Mouse (Mus musculus): Measurements from ENCODE around the gene 1700024G13Rik. TPM values are rescaled to one million over a fixed set of nuclear protein-coding genes. Genes with fewer than 3 reads are reported as not detected.
"Not testable (repeated sequence)": the region's sequence is repeated elsewhere in the genome, so short reads cannot be mapped to it uniquely, and the experiment has no call there.

1700024G13Rik gene
- polyA plus RNA-seq, 1 experiment = not detected

DNA sequence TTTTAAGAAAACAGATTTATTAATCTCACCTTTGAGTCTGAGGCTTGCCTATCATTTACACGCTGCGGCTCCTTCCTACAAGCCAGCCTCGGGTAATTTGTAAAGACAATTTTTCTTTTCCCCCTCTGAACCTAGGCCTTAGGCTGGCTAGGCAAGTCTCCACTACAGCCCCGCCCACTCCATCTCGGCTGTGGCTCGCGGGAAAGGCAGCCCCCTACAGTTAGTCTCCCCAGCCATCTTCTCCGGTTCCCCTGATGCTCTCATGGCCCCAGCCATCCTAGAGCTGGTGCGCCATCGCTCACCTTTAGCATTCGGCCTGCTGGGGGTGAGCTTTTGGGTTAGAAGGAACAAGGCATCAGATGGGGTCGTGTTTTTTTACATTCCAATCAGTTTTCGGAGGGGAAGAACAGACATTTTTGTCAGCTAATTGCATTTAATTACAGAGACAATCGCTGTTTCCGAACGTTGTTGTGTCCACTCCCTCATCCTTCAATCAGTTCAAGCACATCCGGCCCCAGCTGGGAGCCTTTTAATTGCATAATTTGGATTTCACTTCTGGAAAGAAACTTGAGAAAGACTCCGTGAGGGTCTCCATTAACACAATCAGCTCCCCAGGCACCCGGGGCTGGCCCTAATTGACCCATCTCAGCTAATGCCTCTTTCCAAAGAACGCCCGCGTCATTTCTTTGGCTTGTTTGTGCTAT lies 8.6 kb downstream of the 1700024G13Rik start:
- no peak overlapping the region for H3K4me3 ChIP-seq (ENCODE audit: insufficient read depth, low read length)
- TF ChIP-seq POLR2A (IDR thresholded peaks at IDR 0.05; ENCODE audit: low read depth, low read length) = no peak
- TF ChIP-seq CTCF (IDR thresholded peaks at IDR 0.05; ENCODE audit: borderline replicate concordance, insufficient read depth, low read length) = no peak

DNA sequence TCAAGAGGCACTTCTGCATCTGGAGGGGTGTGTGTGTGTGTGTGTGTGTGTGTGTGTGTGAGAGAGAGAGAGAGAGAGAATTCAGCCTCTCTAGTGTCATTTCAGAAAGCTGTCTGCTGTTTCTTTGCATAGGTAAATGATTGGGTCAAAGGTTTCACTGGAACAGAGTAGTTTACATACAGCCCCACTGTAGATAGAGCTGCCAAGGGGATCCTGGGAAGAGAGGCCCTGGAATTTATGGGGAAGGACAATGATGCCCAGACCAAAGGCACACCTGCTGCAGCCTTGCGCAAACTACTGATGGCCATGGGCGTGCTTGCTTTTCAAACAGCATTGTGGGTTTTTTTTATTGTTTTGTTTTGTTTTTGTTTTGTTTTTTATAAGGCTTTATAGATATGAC lies 15.7 kb downstream of the 1700024G13Rik start:
- H3K4me3 ChIP-seq (ENCODE audit: insufficient read depth, low read length) = no peak overlapping the region
- TF ChIP-seq POLR2A (IDR thresholded peaks at IDR 0.05; ENCODE audit: low read depth, low read length) (no peak), CTCF (IDR thresholded peaks at IDR 0.05; ENCODE audit: borderline replicate concordance, insufficient read depth, low read length) (no peak)
- no peaks in the 10 kb centered on the region for H3K4me1 ChIP-seq (ENCODE audit: control insufficient read depth, insufficient read depth, low read length)
- no peak overlapping the region for H3K27ac ChIP-seq (ENCODE audit: insufficient read depth, low read length)

More for the DNA sequence above, 8.6 kb downstream of the 1700024G13Rik start:
- no peaks in the 10 kb centered on the region for H3K4me1 ChIP-seq (ENCODE audit: control insufficient read depth, insufficient read depth, low read length)
- no peak overlapping the region for H3K27ac ChIP-seq (ENCODE audit: insufficient read depth, low read length)

DNA sequence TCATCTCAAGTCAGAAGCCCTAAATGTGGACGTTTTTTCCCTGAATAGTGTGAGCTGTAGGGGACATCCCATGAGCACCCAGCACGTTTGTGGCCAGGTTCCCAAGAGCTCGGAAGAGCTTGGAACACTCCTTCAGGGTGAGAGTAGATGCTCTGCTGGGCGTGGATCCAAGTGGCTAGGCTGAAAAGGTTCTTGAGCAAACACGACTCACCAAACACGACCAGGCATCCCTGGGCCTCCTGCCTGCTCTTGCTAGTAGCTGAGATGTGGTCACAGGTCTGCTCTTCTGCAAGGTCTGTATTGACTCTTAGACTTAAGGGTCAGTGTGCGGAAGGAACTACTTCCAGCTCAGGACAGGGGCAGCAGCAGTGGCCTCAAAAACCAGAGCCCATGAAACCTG lies 18.4 kb downstream of the 1700024G13Rik start:
- H3K27ac ChIP-seq (ENCODE audit: insufficient read depth, low read length) = no peak overlapping the region
- TF ChIP-seq POLR2A (IDR thresholded peaks at IDR 0.05; ENCODE audit: low read depth, low read length) (no peak), CTCF (IDR thresholded peaks at IDR 0.05; ENCODE audit: borderline replicate concordance, insufficient read depth, low read length) (no peak)
- no peaks in the 10 kb centered on the region for H3K4me1 ChIP-seq (ENCODE audit: control insufficient read depth, insufficient read depth, low read length)
- no peak overlapping the region for H3K4me3 ChIP-seq (ENCODE audit: insufficient read depth, low read length)

DNA sequence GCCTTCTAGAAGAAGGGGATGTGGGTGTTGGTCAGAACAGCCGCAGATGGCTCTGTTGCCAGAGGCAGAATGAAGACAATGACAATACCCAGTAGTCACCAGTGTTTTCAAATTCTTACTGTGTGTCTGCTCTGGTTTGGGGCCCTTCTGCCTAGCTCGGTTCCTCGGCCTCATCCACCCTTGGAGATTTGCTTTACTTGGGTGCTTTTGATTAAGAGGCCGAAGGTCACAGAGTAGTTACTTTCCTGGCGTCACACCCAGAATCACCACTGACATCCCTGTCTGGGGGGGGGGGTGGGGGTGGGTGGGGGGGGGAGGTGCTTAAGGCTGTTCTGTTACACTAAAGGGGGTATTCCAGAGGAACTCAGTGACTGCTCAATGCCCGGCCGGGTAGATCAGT lies 23.8 kb downstream of the 1700024G13Rik start:
- H3K27ac ChIP-seq (ENCODE audit: insufficient read depth, low read length) = no peak overlapping the region
- no peak for TF ChIP-seq CTCF (IDR thresholded peaks at IDR 0.05; ENCODE audit: borderline replicate concordance, insufficient read depth, low read length)
- TF ChIP-seq POLR2A (IDR thresholded peaks at IDR 0.05; ENCODE audit: low read depth, low read length) = no peak
- H3K4me3 ChIP-seq (ENCODE audit: insufficient read depth, low read length) = no peak overlapping the region
- H3K4me1 ChIP-seq (ENCODE audit: control insufficient read depth, insufficient read depth, low read length) = no peaks in the 10 kb centered on the region

DNA sequence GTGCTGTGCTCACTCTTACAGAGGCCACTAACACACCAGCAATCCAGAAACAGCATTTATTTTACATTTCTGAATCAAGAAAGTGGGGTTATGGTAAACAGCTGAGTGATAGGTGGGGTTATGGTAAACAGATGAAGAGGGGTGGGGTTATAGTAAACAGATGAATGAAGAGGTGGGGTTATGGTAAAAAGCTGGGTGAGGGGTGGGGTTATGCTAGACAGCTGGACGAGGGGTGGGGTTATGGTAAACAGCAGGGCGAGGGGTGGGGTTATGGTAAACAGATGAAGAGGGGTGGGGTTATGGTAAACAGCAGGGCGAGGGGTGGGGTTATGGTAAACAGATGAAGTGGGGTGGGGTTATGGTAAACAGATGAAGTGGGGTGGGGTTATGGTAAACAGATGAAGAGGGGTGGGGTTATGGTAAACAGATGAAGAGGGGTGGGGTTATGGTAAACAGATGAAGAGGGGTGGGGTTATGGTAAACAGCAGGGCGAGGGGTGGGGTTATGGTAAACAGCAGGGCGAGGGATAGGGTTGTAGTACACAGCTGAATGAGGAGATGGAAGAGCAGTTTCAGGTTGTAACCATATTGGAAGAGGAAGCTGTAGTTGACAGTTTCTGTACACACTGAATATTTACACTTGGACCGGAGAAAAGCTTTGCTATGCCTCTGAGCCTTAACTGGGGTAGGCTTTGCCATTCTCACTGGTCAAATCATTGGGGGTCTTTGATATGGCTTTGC lies 36.8 kb downstream of the 1700024G13Rik start:
- not testable (repeated sequence) for H3K4me3 ChIP-seq (ENCODE audit: insufficient read depth, low read length); H3K27ac ChIP-seq (ENCODE audit: insufficient read depth, low read length); H3K4me1 ChIP-seq (ENCODE audit: control insufficient read depth, insufficient read depth, low read length)

DNA sequence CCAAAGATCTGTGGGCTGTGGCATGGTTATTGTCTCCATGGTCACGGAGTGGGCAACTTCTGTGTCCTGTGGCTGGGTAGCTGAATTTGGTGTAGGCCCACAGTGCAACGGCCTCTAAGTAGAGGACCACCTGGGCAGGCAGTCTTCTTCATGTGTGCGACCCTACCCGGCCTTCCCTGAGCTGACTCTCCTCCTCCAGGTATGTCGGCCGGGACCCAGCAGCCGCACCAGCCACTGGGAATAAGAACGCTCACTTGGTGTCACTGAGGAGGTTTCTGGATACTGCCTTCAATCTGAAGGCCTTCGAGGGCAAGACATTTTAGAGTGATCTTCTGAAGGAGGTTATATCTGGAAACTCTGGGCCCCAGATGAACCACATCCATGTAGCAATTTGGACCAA lies 40.9 kb downstream of the 1700024G13Rik start:
- H3K4me1 ChIP-seq (ENCODE audit: control insufficient read depth, insufficient read depth, low read length) = no peaks in the 10 kb centered on the region
- no peak overlapping the region for H3K27ac ChIP-seq (ENCODE audit: insufficient read depth, low read length)
- TF ChIP-seq POLR2A (IDR thresholded peaks at IDR 0.05; ENCODE audit: low read depth, low read length) (no peak), CTCF (IDR thresholded peaks at IDR 0.05; ENCODE audit: borderline replicate concordance, insufficient read depth, low read length) (no peak)
- H3K4me3 ChIP-seq (ENCODE audit: insufficient read depth, low read length) = no peak overlapping the region

DNA sequence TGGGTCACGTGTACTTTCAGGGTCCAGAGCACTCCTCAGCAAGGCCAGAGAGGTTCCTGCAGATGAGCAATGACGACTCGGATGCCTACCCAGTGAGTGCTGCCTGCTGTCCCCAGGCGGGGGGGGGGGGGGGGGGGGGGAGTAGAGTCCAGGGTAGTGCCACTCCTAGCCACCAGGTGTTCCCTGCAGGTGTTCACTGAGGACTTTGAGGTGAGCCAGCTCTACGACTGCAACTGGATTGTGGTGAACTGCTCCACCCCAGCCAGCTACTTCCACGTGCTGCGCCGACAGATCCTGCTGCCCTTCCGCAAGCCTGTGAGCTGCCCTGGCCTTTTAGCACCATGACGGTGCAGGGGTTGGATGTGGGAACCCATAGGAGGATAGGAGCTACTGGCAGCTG lies 43.5 kb downstream of the 1700024G13Rik start:
- no peak for TF ChIP-seq POLR2A (IDR thresholded peaks at IDR 0.05; ENCODE audit: low read depth, low read length)
- no peak for TF ChIP-seq CTCF (IDR thresholded peaks at IDR 0.05; ENCODE audit: borderline replicate concordance, insufficient read depth, low read length)
- Histone ChIP-seq H3K27ac (ENCODE audit: insufficient read depth, low read length) (no peak overlapping the region), H3K4me1 (ENCODE audit: control insufficient read depth, insufficient read depth, low read length) (no peaks in the 10 kb centered on the region), H3K4me3 (ENCODE audit: insufficient read depth, low read length) (no peak overlapping the region)

DNA sequence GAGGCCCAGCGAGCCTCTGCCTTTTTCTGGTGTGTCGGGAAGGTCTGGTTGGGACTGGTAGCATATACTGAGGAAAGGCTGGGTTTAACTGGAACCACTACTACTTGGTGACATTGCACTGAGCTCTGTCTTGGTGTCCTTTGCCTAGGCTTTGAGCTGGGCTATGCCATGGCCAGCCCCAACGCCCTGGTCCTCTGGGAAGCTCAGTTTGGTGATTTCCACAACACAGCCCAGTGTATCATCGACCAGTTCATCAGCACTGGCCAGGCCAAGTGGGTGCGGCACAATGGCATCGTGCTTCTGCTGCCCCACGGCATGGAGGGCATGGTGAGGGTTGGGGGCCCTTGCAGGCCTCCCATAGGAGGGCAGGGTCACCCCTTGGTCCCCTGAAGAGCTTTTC lies 44.0 kb downstream of the 1700024G13Rik start:
- Histone ChIP-seq H3K4me1 (ENCODE audit: control insufficient read depth, insufficient read depth, low read length) (no peaks in the 10 kb centered on the region), H3K4me3 (ENCODE audit: insufficient read depth, low read length) (no peak overlapping the region), H3K27ac (ENCODE audit: insufficient read depth, low read length) (no peak overlapping the region)
- TF ChIP-seq POLR2A (IDR thresholded peaks at IDR 0.05; ENCODE audit: low read depth, low read length) = no peak
- no peak for TF ChIP-seq CTCF (IDR thresholded peaks at IDR 0.05; ENCODE audit: borderline replicate concordance, insufficient read depth, low read length)

DNA sequence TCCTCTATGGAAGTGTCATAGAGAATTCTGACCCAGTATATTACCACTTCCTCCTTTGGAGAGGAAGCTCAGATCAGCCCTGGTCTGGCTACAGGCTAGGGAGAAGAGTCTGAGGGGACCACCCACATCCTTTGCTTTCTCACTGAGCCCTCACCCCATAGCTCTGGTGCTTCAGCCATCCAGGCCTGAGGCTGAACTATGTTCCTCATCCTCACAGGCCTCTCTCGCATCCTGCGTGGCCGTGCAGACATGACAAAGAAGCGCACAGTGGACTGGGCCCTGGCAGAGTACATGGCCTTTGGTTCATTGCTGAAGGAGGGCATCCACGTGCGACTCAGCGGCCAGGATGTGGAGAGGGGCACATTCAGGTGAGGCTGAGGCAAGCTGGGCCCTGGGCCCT lies 46.4 kb downstream of the 1700024G13Rik start:
- Histone ChIP-seq H3K4me3 (ENCODE audit: insufficient read depth, low read length) (no peak overlapping the region), H3K4me1 (ENCODE audit: control insufficient read depth, insufficient read depth, low read length) (no peaks in the 10 kb centered on the region), H3K27ac (ENCODE audit: insufficient read depth, low read length) (no peak overlapping the region)
- TF ChIP-seq CTCF (IDR thresholded peaks at IDR 0.05; ENCODE audit: borderline replicate concordance, insufficient read depth, low read length) = no peak
- TF ChIP-seq POLR2A (IDR thresholded peaks at IDR 0.05; ENCODE audit: low read depth, low read length) = no peak

DNA sequence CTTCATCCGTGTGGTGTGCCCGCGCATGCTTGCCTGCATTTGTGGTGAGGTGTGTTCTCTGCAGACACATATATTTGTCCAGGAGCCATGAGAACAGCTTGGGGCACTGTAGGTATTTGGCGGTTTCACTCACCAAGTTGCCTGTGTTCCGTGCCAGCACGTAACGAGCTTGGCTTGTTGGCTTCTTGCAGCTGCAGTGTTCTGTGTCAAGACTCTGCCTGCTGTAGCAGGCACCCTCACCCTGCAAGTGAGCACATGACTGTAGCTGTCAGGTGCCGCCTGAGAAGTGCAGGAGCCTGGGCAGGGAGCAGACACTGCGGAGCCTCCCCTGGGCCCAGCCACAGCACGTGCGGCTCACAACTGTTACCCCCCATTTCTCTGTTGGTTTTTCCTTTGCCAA lies 51.6 kb downstream of the 1700024G13Rik start:
- no peak overlapping the region for H3K4me3 ChIP-seq (ENCODE audit: insufficient read depth, low read length)
- H3K4me1 ChIP-seq (ENCODE audit: control insufficient read depth, insufficient read depth, low read length) = no peaks in the 10 kb centered on the region
- H3K27ac ChIP-seq (ENCODE audit: insufficient read depth, low read length) = no peak overlapping the region
- no peak for TF ChIP-seq POLR2A (IDR thresholded peaks at IDR 0.05; ENCODE audit: low read depth, low read length)
- no peak for TF ChIP-seq CTCF (IDR thresholded peaks at IDR 0.05; ENCODE audit: borderline replicate concordance, insufficient read depth, low read length)

Data from embryonic fibroblast, embryonic 13.5 days (primary cell).